Mouse (Mus musculus) forebrain, embryonic 11.5 days (tissue): ENCODE results near the gene Vldlr. TPM values are rescaled to one million over a fixed set of nuclear protein-coding genes. Genes with fewer than 3 reads are reported as not detected.

Source experiments
- ATAC-seq: fragments of 200-750 bp; cut with Nextera tagmentation; replicated peaks from 2 replicates; pipeline ENCODE4 v1.8.0; 2017; ENCODE audit warnings: moderate TSS enrichment; ENCODE audit not compliant: low FRiP score
- DNase-seq: peaks from one replicate; pipeline ENCODE4 v3.0.0-alpha.2; 2017; ENCODE audit warnings: low spot score
- H3K27ac ChIP-seq: fragments of 300-500 bp; sonication (generic); 2 replicates; pipeline ENCODE4 v1.5.1; 2014; ENCODE audit warnings: low read depth, low read length
- H3K27me3 ChIP-seq: fragments of 300-500 bp; sonication (generic); 2 replicates; pipeline ENCODE4 v1.6.1; 2014; ENCODE audit warnings: mild to moderate bottlenecking, low read length, mixed read lengths; ENCODE audit not compliant: control insufficient read depth, insufficient read depth
- H3K36me3 ChIP-seq: fragments of 300-500 bp; sonication (generic); 2 replicates; pipeline ENCODE4 v1.6.1; 2014; ENCODE audit warnings: mild to moderate bottlenecking, low read length, moderate library complexity, mixed read lengths; ENCODE audit not compliant: control insufficient read depth, insufficient read depth
- H3K4me1 ChIP-seq: fragments of 300-500 bp; sonication (generic); replicated peaks from 2 replicates; pipeline ENCODE4 v1.6.1; 2014; ENCODE audit warnings: low read length, mixed read lengths; ENCODE audit not compliant: control insufficient read depth, insufficient read depth
- H3K4me2 ChIP-seq: fragments of 300-500 bp; sonication (generic); 2 replicates; pipeline ENCODE4 v1.6.1; 2014; ENCODE audit warnings: low read depth, mild to moderate bottlenecking, low read length, moderate library complexity, mixed read lengths; ENCODE audit not compliant: severe bottlenecking
- H3K4me3 ChIP-seq: fragments of 300-500 bp; sonication (generic); 2 replicates; pipeline ENCODE4 v1.5.1; 2014; ENCODE audit warnings: low read depth, low read length
- H3K9ac ChIP-seq: fragments of 300-500 bp; sonication (generic); 2 replicates; pipeline ENCODE4 v1.6.1; 2014; ENCODE audit warnings: low read length
- H3K9me3 ChIP-seq: fragments of 300-500 bp; sonication (generic); 2 replicates; pipeline ENCODE4 v1.6.1; 2016; ENCODE audit warnings: low read length, mixed read lengths; ENCODE audit not compliant: control insufficient read depth
- WGBS: fragments of 180-500 bp; shearing (Covaris S2); extraction: QIAGEN DNeasy Blood & Tissue Kit; methylation state at CpG from one replicate; pipeline ENCODE4 v1.1.7; 2014; 5-methylcytosine and 5-hydroxymethylcytosine counted together
- polyA plus RNA-seq: library from polyadenylated mRNA; unstranded; fragments of >200 nt; fragmentation: Nextera tagmentation; extraction: Ambion mirVana; gene quantifications from 2 replicates; pipeline ENCODE4 v1.2.1, GENCODE M21; 2014

Gene Vldlr
- polyA plus RNA-seq, 1 experiment from 2014 or later = 10.6 TPM

- ATAC-seq (no peak), DNase-seq (no peak)
- Histone ChIP-seq H3K4me2 (no peak overlapping the region), H3K9ac (no peak overlapping the region), H3K36me3 (no peaks in the 10 kb centered on the region), H3K9me3 (no peaks in the 10 kb centered on the region), H3K27ac (no peak overlapping the region), H3K4me1 (no peaks in the 10 kb centered on the region), H3K27me3 (no peaks in the 10 kb centered on the region), H3K4me3 (no peak overlapping the region)
- 92% methylated on average over 3 of the region's 3 CpGs for WGBS
Measured at GRCm38 (mm10) chr19:27255678-27256077, 39.4 kb downstream of the Vldlr start.

GRCm38 (mm10) chr19:27260102-27260501 lies 43.8 kb downstream of the Vldlr start:
- Histone ChIP-seq H3K4me3 (no peak overlapping the region), H3K27ac (no peak overlapping the region), H3K4me1 (no peaks in the 10 kb centered on the region), H3K27me3 (no peaks in the 10 kb centered on the region), H3K36me3 (no peaks in the 10 kb centered on the region), H3K9ac (no peak overlapping the region), H3K9me3 (no peaks in the 10 kb centered on the region), H3K4me2 (no peak overlapping the region)
- 77% methylated on average over 4 of the region's 4 CpGs for WGBS
- DNase-seq (no peak), ATAC-seq (no peak)

- H3K4me1 ChIP-seq = no peaks in the 10 kb centered on the region
- H3K9me3 ChIP-seq = no peaks in the 10 kb centered on the region
- no peak overlapping the region for H3K4me2 ChIP-seq
- H3K27me3 ChIP-seq = no peaks in the 10 kb centered on the region
- ATAC-seq = no peak
- H3K4me3 ChIP-seq = no peak overlapping the region
- no peak overlapping the region for H3K9ac ChIP-seq
- 90% methylated on average over 8 of the region's 8 CpGs for WGBS
- H3K27ac ChIP-seq = no peak overlapping the region
- H3K36me3 ChIP-seq = no peaks in the 10 kb centered on the region
- no peak for DNase-seq
Measured at GRCm38 (mm10) chr19:27260621-27261278, 44.5 kb downstream of the Vldlr start.

- Histone ChIP-seq H3K27ac (no peak overlapping the region), H3K4me1 (no peaks in the 10 kb centered on the region), H3K27me3 (no peaks in the 10 kb centered on the region), H3K4me2 (no peak overlapping the region), H3K4me3 (no peak overlapping the region), H3K9ac (no peak overlapping the region), H3K36me3 (no peaks in the 10 kb centered on the region), H3K9me3 (no peaks in the 10 kb centered on the region)
- no peak for DNase-seq
- ATAC-seq = no peak
- 85% methylated on average over 3 of the region's 3 CpGs for WGBS
Measured at GRCm38 (mm10) chr19:27262141-27262540, 45.9 kb downstream of the Vldlr start.

- Histone ChIP-seq H3K9ac (no peak overlapping the region), H3K4me2 (no peak overlapping the region), H3K27ac (no peak overlapping the region), H3K4me1 (no peaks in the 10 kb centered on the region), H3K36me3 (no peaks in the 10 kb centered on the region), H3K9me3 (no peaks in the 10 kb centered on the region), H3K27me3 (no peaks in the 10 kb centered on the region), H3K4me3 (no peak overlapping the region)
- ATAC-seq = no peak
- DNase-seq = no peak
- 81% methylated on average over 2 of the region's 2 CpGs for WGBS
Measured at GRCm38 (mm10) chr19:27273385-27273784, 57.1 kb downstream of the Vldlr start.

- no peaks in the 10 kb centered on the region for H3K9me3 ChIP-seq
- H3K4me3 ChIP-seq = no peak overlapping the region
- no peak overlapping the region for H3K9ac ChIP-seq
- no peaks in the 10 kb centered on the region for H3K27me3 ChIP-seq
- 90% methylated on average over 1 of the region's 1 CpGs for WGBS
- H3K4me1 ChIP-seq = no peaks in the 10 kb centered on the region
- DNase-seq = no peak
- H3K36me3 ChIP-seq = no peaks in the 10 kb centered on the region
- no peak for ATAC-seq
- no peak overlapping the region for H3K4me2 ChIP-seq
- no peak overlapping the region for H3K27ac ChIP-seq
Measured at GRCm38 (mm10) chr19:27274382-27274781, 58.1 kb downstream of the Vldlr start.

- Histone ChIP-seq H3K27me3 (no peaks in the 10 kb centered on the region), H3K36me3 (no peaks in the 10 kb centered on the region), H3K27ac (no peak overlapping the region), H3K9me3 (no peaks in the 10 kb centered on the region), H3K4me1 (no peaks in the 10 kb centered on the region), H3K9ac (no peak overlapping the region), H3K4me2 (no peak overlapping the region), H3K4me3 (no peak overlapping the region)
- DNase-seq (no peak), ATAC-seq (no peak)
- 85% methylated on average over 2 of the region's 2 CpGs for WGBS
Measured at GRCm38 (mm10) chr19:27279174-27279573, 62.9 kb downstream of the Vldlr start.

Other genes with a start within 250 kb of the Vldlr start
- gene Kcnv2, start 106.1 kb downstream of the Vldlr start, polyA plus RNA-seq = not detected in 2 replicates
- gene Pum3, start 213.3 kb downstream of the Vldlr start, polyA plus RNA-seq = 77.7 and 93.1 TPM in 2 replicates